Mouse (Mus musculus) liver, adult 2 months (tissue): ENCODE measurements around the gene Btbd2.

Experiments used
- CTCF ChIP-seq: fragments of 200-500 bp; IDR thresholded peaks from 2 replicates; pipeline ENCODE4 v1.5.1; 2011; ENCODE audit warnings: low read depth, low read length, control low read depth
- POLR2A ChIP-seq: fragments of 200-500 bp; IDR thresholded peaks from 2 replicates; pipeline ENCODE4 v1.6.1; 2011; ENCODE audit warnings: low read length, control low read depth; ENCODE audit not compliant: insufficient read depth; ENCODE audit errors: extremely low read depth

- TF ChIP-seq CTCF (no peak), POLR2A (no peak)
These were observed 39.9 kb upstream of the Btbd2 start for GRCm38 (mm10) chr10:80696502-80697392.
